Mouse (Mus musculus) liver, postnatal 0 days (tissue): ENCODE measurements around the gene Ppp6r2. TPM values are rescaled to one million over a fixed set of nuclear protein-coding genes. Genes with fewer than 3 reads are reported as not detected.

Source experiments
- ATAC-seq: fragments of 200-750 bp; cut with Nextera tagmentation; 2 replicates; pipeline ENCODE4 v1.8.0; 2017; ENCODE audit warnings: mild to moderate bottlenecking, moderate library complexity
- DNase-seq: peaks from one replicate; pipeline ENCODE4 v3.0.0-alpha.2; 2016
- H3K27ac ChIP-seq: fragments of 300-500 bp; sonication (generic); 2 replicates; pipeline ENCODE4 v1.5.1; 2014; ENCODE audit warnings: antibody characterized with exemption, moderate library complexity, mild to moderate bottlenecking, low read depth
- H3K27me3 ChIP-seq: fragments of 300-500 bp; sonication (generic); 2 replicates; pipeline ENCODE4 v1.6.1; 2014; ENCODE audit warnings: low read length, control low read depth, mixed read lengths; ENCODE audit not compliant: insufficient read depth
- H3K36me3 ChIP-seq: fragments of 300-500 bp; sonication (generic); replicated peaks from 2 replicates; pipeline ENCODE4 v1.6.1; 2014; ENCODE audit warnings: mild to moderate bottlenecking, control low read depth, low read length, moderate library complexity, mixed read lengths; ENCODE audit not compliant: insufficient read depth
- H3K4me1 ChIP-seq: fragments of 300-500 bp; sonication (generic); 2 replicates; pipeline ENCODE4 v1.6.1; 2014; ENCODE audit warnings: antibody characterized with exemption, mild to moderate bottlenecking, control low read depth; ENCODE audit not compliant: insufficient read depth
- H3K4me2 ChIP-seq: fragments of 300-500 bp; sonication (generic); 2 replicates; pipeline ENCODE4 v1.6.1; 2014; ENCODE audit warnings: low read depth, mild to moderate bottlenecking, low read length, moderate library complexity, mixed read lengths
- H3K4me3 ChIP-seq: fragments of 300-500 bp; sonication (generic); 2 replicates; pipeline ENCODE4 v1.5.1; 2014; ENCODE audit warnings: low read depth, low read length
- H3K9ac ChIP-seq: fragments of 300-500 bp; sonication (generic); replicated peaks from 2 replicates; pipeline ENCODE4 v1.6.1; 2014; ENCODE audit warnings: mild to moderate bottlenecking, moderate library complexity
- H3K9me3 ChIP-seq: fragments of 300-500 bp; sonication (generic); 2 replicates; pipeline ENCODE4 v1.6.1; 2016; ENCODE audit warnings: mild to moderate bottlenecking, control low read depth, low read length, mixed read lengths
- CTCF ChIP-seq: sonication (generic); IDR thresholded peaks from 2 replicates; pipeline ENCODE4 v1.5.1; 2016; ENCODE audit warnings: antibody characterized with exemption, low read depth
- EP300 ChIP-seq: IDR thresholded peaks from 2 replicates; pipeline ENCODE4 v1.6.1; 2016; ENCODE audit warnings: antibody characterized with exemption, low read depth, mild to moderate bottlenecking
- WGBS: fragments of 180-500 bp; shearing (Covaris S2); extraction: QIAGEN DNeasy Blood & Tissue Kit; methylation state at CpG from one replicate; pipeline ENCODE4 v1.1.7; 2014; ENCODE audit not compliant: insufficient replicate concordance; 5-methylcytosine and 5-hydroxymethylcytosine counted together
- polyA plus RNA-seq: library from polyadenylated mRNA; unstranded; fragments of >200 nt; fragmentation: Nextera tagmentation; extraction: Ambion mirVana; gene quantifications from 2 replicates; pipeline ENCODE4 v1.2.1, GENCODE M21; 2015

The Ppp6r2 gene
- polyA plus RNA-seq, 1 experiment from 2014 or later = 18.1 TPM

DNA sequence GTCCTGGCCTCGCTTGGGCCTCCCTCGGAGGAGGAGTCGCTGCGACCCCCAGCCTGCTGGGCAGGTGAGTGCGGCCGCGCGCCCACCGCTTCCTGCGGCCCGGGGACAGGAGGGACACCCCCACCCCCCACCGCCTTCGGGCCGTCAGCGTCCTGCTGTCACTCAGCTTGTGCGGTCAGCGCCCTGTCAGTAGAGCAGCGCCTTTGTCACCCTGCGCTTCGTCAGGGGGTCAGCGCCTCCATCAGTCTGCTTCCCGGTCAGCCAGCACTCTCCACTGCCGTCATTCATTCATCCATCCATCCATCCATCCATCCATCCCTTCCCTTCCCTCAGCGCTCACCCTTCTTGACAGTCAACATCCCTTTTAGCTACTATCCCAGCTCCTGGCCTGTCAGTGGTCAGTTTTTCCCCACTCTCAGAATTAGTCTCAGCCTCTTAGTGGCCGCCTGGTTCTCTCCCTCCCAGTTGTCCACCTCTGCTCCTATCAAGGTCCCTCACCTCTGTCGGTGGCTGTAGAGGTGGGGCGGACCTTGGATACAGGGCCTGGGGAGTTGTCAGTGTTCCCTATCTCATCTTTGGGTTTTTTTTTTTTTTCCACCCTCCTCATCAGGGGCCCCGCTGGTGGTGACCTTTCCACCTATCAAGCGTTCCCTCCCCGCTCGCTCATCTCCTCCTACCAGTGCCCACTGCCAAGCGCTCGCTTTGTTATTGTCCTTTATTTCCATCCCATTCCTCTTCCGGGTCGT lies 536 bp downstream of the Ppp6r2 start:
- H3K4me1 ChIP-seq = peaks cover 29% of the 10 kb centered on the region
- ATAC-seq (peak; percentile 37), DNase-seq (peak; percentile 50)
- peak overlapping the region; percentile 100 for H3K9ac ChIP-seq
- H3K9me3 ChIP-seq = 0 out of 2 replicates have a peak, but pooled peaks cover 2% of the 10 kb centered on the region
- H3K4me3 ChIP-seq = peak overlapping the region; percentile 98
- H3K4me2 ChIP-seq = peak overlapping the region; percentile 87
- H3K36me3 ChIP-seq = peaks cover 5% of the 10 kb centered on the region; the same call in 1 of the 2 replicates
- TF ChIP-seq CTCF = 0 out of 2 replicates have a peak, but pooled peaks have one; percentile 2
- no peak for TF ChIP-seq EP300
- no peaks in the 10 kb centered on the region for H3K27me3 ChIP-seq
- peak overlapping the region; percentile 98 for H3K27ac ChIP-seq
- WGBS = 2% methylated on average over 32 of the region's 35 CpGs

DNA sequence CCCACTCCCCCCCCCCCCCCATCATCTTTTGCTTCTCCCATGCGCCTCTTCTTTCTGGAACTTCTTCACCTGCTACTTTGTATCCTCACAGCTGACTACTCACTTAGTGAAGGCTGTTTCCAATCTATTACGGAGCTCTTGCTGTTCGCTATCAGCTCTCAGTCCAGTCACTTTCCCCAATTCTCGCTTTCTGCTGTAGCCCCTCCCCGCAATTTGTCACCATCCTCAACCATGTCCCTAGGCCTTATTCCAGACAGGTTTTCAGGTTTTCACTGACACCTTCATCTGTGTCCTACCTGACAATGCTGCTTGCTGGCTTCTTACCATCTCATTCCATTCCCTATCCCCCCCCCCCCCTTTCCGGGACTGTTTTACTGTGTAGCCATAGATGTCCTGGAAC lies 1.1 kb downstream of the Ppp6r2 start:
- Histone ChIP-seq H3K27me3 (no peaks in the 10 kb centered on the region), H3K36me3 (peaks cover 5% of the 10 kb centered on the region; the same call in 1 of the 2 replicates), H3K4me3 (peak overlapping the region; percentile 98), H3K4me2 (peak overlapping the region; percentile 87), H3K9me3 (0 out of 2 replicates have a peak, but pooled peaks cover 2% of the 10 kb centered on the region), H3K27ac (peak overlapping the region; percentile 98), H3K4me1 (peaks cover 29% of the 10 kb centered on the region), H3K9ac (peak overlapping the region; percentile 100)
- 59% methylated on average over 6 of the region's 6 CpGs for WGBS
- ATAC-seq (no peak), DNase-seq (no peak)
- TF ChIP-seq CTCF (no peak), EP300 (no peak)

DNA sequence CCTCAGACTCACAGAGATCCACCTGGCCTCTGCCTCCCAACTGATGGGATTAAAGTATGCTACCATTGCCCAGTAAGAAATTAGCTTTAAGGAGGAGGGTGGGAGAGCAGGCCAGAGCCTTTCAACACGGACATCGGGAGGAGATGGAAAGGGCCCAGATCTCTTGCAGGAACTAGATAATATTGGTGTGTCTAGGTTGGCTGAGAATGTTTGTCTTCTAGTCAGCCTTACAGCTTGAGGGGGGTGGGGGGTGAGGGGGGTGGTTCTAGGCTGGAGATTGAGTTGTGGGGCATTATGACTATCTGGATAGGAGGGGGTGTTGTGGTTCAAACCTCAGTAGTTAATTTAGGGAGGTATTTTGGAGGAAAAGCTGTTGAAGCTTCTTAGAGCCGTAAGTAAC lies 2.2 kb downstream of the Ppp6r2 start:
- 60% methylated on average over 3 of the region's 3 CpGs for WGBS

DNA sequence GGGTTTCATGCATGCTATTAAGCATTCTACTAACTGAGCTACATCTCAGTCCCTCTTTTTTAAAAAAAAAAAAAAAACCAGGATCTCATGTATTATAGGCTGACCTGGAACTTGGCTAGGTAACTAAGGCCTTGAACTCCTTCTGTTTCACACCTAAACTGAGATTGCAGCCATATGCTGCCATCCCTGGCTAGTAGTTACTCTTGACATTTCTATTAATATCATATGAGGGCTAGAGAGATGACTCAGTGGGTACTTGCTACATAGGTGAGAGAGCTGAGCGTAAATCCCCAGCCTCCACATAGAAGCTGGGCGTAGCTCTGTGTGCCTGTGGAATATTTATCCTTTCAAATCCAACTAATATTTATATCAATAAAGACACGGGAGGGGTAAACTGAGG lies 3.6 kb downstream of the Ppp6r2 start:
- WGBS = 88% methylated on average over 3 of the region's 3 CpGs
- no peak for TF ChIP-seq CTCF
- H3K4me2 ChIP-seq = peak overlapping the region; percentile 55
- peaks cover 5% of the 10 kb centered on the region; the same call in 1 of the 2 replicates for H3K36me3 ChIP-seq
- no peak for ATAC-seq
- peak overlapping the region; percentile 13; the same call in 1 of the 2 replicates for H3K27ac ChIP-seq
- H3K9ac ChIP-seq = no peak overlapping the region
- DNase-seq = no peak
- no peaks in the 10 kb centered on the region for H3K27me3 ChIP-seq
- H3K4me1 ChIP-seq = peaks cover 29% of the 10 kb centered on the region
- no peak overlapping the region for H3K4me3 ChIP-seq
- H3K9me3 ChIP-seq = 0 out of 2 replicates have a peak, but pooled peaks cover 2% of the 10 kb centered on the region

More for the DNA sequence above, 2.2 kb downstream of the Ppp6r2 start:
- Histone ChIP-seq H3K4me3 (peak overlapping the region; percentile 98), H3K4me1 (peaks cover 29% of the 10 kb centered on the region), H3K4me2 (peak overlapping the region; percentile 87), H3K36me3 (peaks cover 5% of the 10 kb centered on the region; the same call in 1 of the 2 replicates), H3K9me3 (0 out of 2 replicates have a peak, but pooled peaks cover 2% of the 10 kb centered on the region), H3K27me3 (no peaks in the 10 kb centered on the region), H3K9ac (peak overlapping the region; percentile 30), H3K27ac (peak overlapping the region; percentile 13)
- no peak for ATAC-seq
- TF ChIP-seq CTCF (no peak), EP300 (no peak)
- no peak for DNase-seq

DNA sequence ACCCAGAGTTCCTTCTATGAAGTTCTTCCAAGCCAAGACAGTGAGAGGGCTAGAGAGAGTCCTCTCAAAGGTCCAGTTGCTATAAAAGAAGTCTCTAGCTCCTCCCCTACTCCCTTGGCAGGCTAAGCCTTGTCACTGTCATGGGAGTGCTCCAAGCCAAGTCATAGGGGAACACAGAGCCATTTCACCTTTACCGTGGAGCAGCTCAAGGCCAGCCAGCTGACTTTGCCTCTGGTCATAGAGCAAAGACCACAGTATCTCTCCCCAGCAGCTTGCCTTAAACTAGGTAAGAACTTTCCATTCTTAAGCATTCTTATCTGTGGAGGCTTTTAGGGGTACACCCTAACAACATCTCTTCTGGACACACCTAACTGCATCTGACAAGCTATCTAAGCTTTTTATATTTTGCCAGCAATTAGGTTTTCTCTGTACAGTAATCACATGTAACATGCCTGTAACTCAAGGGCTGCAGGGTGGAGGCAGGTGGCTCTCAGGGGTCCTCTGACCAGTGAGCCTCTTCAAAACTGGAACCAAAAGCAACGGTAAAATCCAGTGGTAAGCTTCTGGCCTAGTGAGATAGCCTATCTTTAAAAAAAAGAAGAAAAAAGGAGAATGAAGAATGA lies 4.4 kb downstream of the Ppp6r2 start:
- Histone ChIP-seq H3K4me2 (peak overlapping the region; percentile 55), H3K4me3 (0 out of 2 replicates have a peak overlapping the region, but pooled peaks have one; percentile 7), H3K27ac (peak overlapping the region; percentile 76), H3K9me3 (0 out of 2 replicates have a peak, but pooled peaks cover 2% of the 10 kb centered on the region), H3K9ac (peak overlapping the region; percentile 0; the same call in 1 of the 2 replicates), H3K4me1 (peaks cover 29% of the 10 kb centered on the region), H3K36me3 (peaks cover 5% of the 10 kb centered on the region; the same call in 1 of the 2 replicates), H3K27me3 (no peaks in the 10 kb centered on the region)
- 45% methylated on average over 2 of the region's 2 CpGs for WGBS
- TF ChIP-seq EP300 (peak; percentile 95), CTCF (no peak)
- ATAC-seq (peak; percentile 58), DNase-seq (peak; percentile 24)

DNA sequence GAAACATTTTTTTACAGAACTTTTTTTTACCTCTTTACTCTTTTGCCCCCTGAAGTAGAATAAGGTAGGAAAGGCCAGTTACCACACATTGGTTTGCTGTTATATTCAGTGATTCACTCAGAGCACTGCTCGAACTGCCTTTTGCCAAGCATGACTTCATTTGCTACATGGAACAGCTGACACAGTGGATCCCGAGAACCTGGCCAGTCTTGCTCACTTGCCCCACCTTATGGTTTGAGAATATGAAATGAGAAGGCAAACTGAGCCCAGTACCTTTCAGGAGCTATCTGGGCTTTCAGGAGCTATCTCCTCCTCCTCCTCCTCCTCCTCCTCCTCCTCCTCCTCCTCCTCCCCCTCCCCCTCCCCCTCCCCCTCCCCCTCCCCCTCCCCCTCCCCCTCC lies 22.2 kb downstream of the Ppp6r2 start:
- no peak overlapping the region for H3K4me3 ChIP-seq
- no peak overlapping the region for H3K9ac ChIP-seq
- DNase-seq = no peak
- H3K4me2 ChIP-seq = no peak overlapping the region
- ATAC-seq = no peak
- H3K27me3 ChIP-seq = no peaks in the 10 kb centered on the region
- no peaks in the 10 kb centered on the region for H3K36me3 ChIP-seq
- H3K4me1 ChIP-seq = no peaks in the 10 kb centered on the region
- H3K27ac ChIP-seq = no peak overlapping the region
- H3K9me3 ChIP-seq = no peaks in the 10 kb centered on the region
- WGBS = 53% methylated on average over 2 of the region's 2 CpGs
- TF ChIP-seq EP300 = no peak
- TF ChIP-seq CTCF = peak; percentile 32
